Mouse (Mus musculus): ENCODE results near the gene Zxdc. TPM values are rescaled to one million over a fixed set of nuclear protein-coding genes. Genes with fewer than 3 reads are reported as not detected.

The Zxdc gene
- total and polyA plus RNA-seq, 2 experiments from 2014 or later = 6.9 to 46.3 TPM

DNA sequence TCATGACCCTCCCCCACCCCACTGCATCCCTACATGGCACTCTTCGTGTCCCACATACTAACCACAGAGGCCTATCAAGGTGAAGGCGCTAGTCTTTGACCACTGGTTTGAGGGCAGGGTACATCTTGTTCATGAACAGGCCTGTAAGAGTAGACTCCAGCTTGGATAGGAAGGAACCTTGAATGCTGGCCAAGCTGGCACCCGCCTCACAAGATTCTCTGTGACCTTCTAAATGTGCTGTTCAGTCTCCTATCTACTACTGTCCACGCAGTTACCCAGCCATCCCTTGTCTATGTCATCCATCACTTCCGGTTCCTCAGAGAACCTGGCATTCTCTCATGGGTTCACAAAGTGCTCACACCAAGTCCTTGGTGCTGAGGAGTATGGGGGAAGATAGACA lies 6.0 kb upstream of the Zxdc start:
- WGBS = 88% methylated on average over 5 of the region's 5 CpGs
- no peak for ATAC-seq (ENCODE audit: low FRiP score)
- TF ChIP-seq CTCF (IDR thresholded peaks at IDR 0.05) = no peak

DNA sequence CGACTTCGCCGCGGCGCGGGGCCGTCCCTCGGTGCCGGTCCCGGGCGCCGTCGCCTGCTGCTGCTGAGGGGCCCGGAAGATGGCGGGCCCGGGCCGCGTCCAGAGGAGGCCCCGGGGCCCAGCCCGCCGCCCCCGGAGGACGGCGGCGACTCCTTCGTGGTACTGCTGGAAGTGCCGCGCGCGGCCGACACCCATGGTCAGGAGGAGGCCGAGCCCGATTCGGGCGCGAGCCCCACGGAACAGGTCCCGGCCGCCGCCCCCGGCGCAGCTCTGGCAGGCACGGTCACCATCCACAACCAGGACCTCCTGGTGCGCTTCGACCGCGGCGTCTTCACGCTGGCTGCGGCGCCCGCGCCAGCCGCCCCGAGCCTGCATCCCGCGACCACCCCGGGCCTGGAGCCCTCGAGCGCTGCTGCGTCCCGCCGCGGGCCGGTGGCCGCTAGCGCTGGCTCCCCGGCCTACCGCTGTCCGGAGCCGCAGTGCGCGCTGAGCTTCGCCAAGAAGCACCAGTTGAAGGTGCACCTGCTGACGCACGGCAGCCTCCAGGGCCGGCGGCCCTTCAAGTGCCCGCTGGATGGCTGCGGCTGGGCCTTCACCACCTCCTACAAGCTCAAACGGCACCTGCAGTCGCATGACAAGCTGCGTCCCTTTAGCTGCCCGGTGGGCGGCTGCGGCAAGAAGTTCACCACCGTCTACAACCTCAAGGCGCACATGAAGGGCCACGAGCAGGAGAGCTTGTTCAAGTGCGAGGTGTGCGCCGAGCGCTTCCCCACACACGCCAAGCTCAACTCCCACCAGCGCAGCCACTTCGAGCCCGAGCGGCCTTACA lies 647 bp downstream of the Zxdc start:
- no peak for TF ChIP-seq CTCF (IDR thresholded peaks at IDR 0.05)
- H3K4me3 ChIP-seq (ENCODE audit: low read depth, low read length) = peak overlapping the region; percentile 91

More for the DNA sequence above, 6.0 kb upstream of the Zxdc start:
- H3K4me1 ChIP-seq (ENCODE audit: insufficient read depth, low read length) = no peaks in the 10 kb centered on the region
- H3K36me3 ChIP-seq (ENCODE audit: insufficient read depth, low read length) = no peaks in the 10 kb centered on the region
- no peaks in the 10 kb centered on the region for H3K27me3 ChIP-seq (ENCODE audit: insufficient read depth, low read length)
- H3K9ac ChIP-seq (replicated peaks; ENCODE audit: low read length, poor library complexity, severe bottlenecking) = no peak overlapping the region
- H3K4me3 ChIP-seq (ENCODE audit: low read depth, low read length) = no peak overlapping the region
- no peak overlapping the region for H3K27ac ChIP-seq (ENCODE audit: low read depth, low read length)
- no peak overlapping the region for H3K4me2 ChIP-seq (ENCODE audit: low read depth, low read length, poor library complexity, severe bottlenecking)
- no peaks in the 10 kb centered on the region for H3K9me3 ChIP-seq (ENCODE audit: low read length)
- DNase-seq (ENCODE audit: low spot score) = no peak

DNA sequence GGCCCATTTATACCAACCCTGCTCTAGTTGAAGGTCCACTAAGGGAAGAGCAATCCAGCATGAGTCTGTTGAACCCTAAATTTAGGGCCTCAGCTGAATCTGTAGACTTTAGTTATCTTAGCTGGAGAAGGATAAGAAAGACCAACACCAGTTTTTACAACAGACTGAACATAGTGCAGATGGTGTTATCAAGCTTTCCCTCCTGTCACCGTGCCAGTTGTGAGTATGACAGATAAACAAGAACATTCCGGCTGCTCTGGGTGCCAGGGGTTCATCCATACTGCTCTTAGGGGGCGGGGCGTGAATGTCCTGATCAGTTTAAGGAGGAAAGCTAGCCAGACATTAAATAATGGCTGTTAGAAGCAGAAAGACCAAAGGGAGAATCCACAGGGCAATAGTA lies 5.4 kb downstream of the Zxdc start:
- Histone ChIP-seq H3K9me3 (ENCODE audit: low read length) (no peaks in the 10 kb centered on the region), H3K27ac (ENCODE audit: low read depth, low read length) (no peak overlapping the region), H3K9ac (replicated peaks; ENCODE audit: low read length, poor library complexity, severe bottlenecking) (no peak overlapping the region), H3K27me3 (ENCODE audit: insufficient read depth, low read length) (no peaks in the 10 kb centered on the region), H3K4me2 (ENCODE audit: low read depth, low read length, poor library complexity, severe bottlenecking) (no peak overlapping the region), H3K4me3 (ENCODE audit: low read depth, low read length) (no peak overlapping the region), H3K36me3 (ENCODE audit: insufficient read depth, low read length) (peaks cover 50% of the 10 kb centered on the region), H3K4me1 (ENCODE audit: insufficient read depth, low read length) (peaks cover 5% of the 10 kb centered on the region)
- TF ChIP-seq CTCF (IDR thresholded peaks at IDR 0.05) = no peak
- WGBS = 96% methylated on average over 4 of the region's 4 CpGs
- ATAC-seq (ENCODE audit: low FRiP score) = no peak
- no peak for DNase-seq (ENCODE audit: low spot score)

More for the DNA sequence above, 647 bp downstream of the Zxdc start:
- peak overlapping the region; percentile 89 for H3K27ac ChIP-seq (ENCODE audit: low read depth, low read length)
- peak; percentile 78 for ATAC-seq (ENCODE audit: low FRiP score)
- H3K36me3 ChIP-seq (ENCODE audit: insufficient read depth, low read length) = peaks cover 17% of the 10 kb centered on the region
- 2% methylated on average over 81 of the region's 98 CpGs for WGBS
- no peaks in the 10 kb centered on the region for H3K9me3 ChIP-seq (ENCODE audit: low read length)
- H3K4me2 ChIP-seq (ENCODE audit: low read depth, low read length, poor library complexity, severe bottlenecking) = peak overlapping the region; percentile 77
- H3K9ac ChIP-seq (replicated peaks; ENCODE audit: low read length, poor library complexity, severe bottlenecking) = peak overlapping the region; percentile 88
- no peaks in the 10 kb centered on the region for H3K27me3 ChIP-seq (ENCODE audit: insufficient read depth, low read length)
- H3K4me1 ChIP-seq (ENCODE audit: insufficient read depth, low read length) = peaks cover 5% of the 10 kb centered on the region
- peak; percentile 23 for DNase-seq (ENCODE audit: low spot score)

DNA sequence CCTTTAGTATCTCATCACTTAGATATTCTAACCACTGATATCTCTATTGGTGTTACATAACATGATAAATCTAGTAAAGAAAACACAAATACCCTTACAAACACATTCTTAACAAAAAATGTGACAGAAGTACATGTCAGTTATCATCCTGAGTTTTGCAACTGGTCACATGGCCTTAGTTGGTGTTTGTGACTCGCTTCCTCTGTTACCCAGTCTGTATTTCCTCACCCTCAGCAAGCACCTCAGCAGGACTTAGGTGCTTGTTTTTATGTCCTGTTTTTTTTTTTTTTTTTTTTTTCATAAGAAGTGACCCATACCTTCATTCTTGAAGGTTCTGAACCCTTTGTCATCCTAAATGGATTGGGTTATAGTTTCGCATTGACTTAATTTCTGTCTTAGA lies 8.4 kb downstream of the Zxdc start:
- DNase-seq (ENCODE audit: low spot score) (no peak), ATAC-seq (ENCODE audit: low FRiP score) (no peak)
- Histone ChIP-seq H3K27ac (ENCODE audit: low read depth, low read length) (no peak overlapping the region), H3K9me3 (ENCODE audit: low read length) (no peaks in the 10 kb centered on the region), H3K27me3 (ENCODE audit: insufficient read depth, low read length) (no peaks in the 10 kb centered on the region), H3K9ac (replicated peaks; ENCODE audit: low read length, poor library complexity, severe bottlenecking) (no peak overlapping the region), H3K4me2 (ENCODE audit: low read depth, low read length, poor library complexity, severe bottlenecking) (no peak overlapping the region), H3K36me3 (ENCODE audit: insufficient read depth, low read length) (peaks cover 78% of the 10 kb centered on the region), H3K4me3 (ENCODE audit: low read depth, low read length) (no peak overlapping the region), H3K4me1 (ENCODE audit: insufficient read depth, low read length) (no peaks in the 10 kb centered on the region)
- 95% methylated on average over 2 of the region's 2 CpGs for WGBS
- TF ChIP-seq CTCF (IDR thresholded peaks at IDR 0.05) = no peak

DNA sequence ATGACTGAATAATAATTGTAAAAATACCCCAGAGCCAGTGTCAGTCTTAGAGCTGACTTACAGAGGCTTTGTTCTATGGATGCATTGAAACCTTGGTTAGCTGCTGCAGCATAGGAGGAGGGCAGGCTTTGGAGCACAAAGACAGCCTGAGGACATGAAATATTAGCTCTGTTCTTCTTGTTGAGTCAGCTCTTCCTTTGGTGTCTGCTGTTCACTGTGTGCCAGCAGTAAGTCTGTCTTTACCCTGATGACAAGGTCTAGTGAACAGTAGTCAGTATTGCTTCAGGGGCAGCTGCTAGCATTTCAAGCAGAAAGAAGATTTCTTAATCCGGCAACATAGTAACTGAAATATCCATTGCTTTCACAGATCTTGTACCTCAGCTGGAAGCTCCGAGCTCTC lies 12.2 kb downstream of the Zxdc start:
- ATAC-seq (ENCODE audit: low FRiP score) (peak; percentile 44; the same call in 1 of the 2 replicates), DNase-seq (ENCODE audit: low spot score) (no peak)
- Histone ChIP-seq H3K27me3 (ENCODE audit: insufficient read depth, low read length) (no peaks in the 10 kb centered on the region), H3K4me3 (ENCODE audit: low read depth, low read length) (no peak overlapping the region), H3K9me3 (ENCODE audit: low read length) (no peaks in the 10 kb centered on the region), H3K27ac (ENCODE audit: low read depth, low read length) (no peak overlapping the region), H3K9ac (replicated peaks; ENCODE audit: low read length, poor library complexity, severe bottlenecking) (no peak overlapping the region), H3K36me3 (ENCODE audit: insufficient read depth, low read length) (peaks cover 74% of the 10 kb centered on the region), H3K4me2 (ENCODE audit: low read depth, low read length, poor library complexity, severe bottlenecking) (no peak overlapping the region), H3K4me1 (ENCODE audit: insufficient read depth, low read length) (no peaks in the 10 kb centered on the region)
- WGBS = 82% methylated on average over 2 of the region's 2 CpGs
- no peak for TF ChIP-seq CTCF (IDR thresholded peaks at IDR 0.05)

DNA sequence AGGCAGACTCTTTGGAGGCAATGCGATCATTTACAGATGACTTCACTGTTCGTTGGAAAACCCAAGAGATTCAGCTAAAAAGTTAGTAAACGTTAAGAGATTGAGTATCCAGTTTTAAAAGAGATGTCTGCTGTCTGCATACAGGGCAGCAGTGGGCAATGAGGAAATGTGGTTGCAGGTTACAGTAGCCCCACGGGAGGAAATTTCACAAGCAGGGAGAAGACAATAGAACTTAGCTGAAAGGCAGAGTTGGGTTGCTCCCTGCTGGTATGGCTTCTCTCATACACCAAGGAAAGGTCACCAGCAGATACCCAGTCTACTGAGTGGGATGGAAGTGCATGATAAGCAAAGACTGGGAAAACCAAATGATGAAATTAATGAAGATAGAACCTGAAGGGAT lies 21.3 kb downstream of the Zxdc start:
- Histone ChIP-seq H3K27ac (ENCODE audit: low read depth, low read length) (no peak overlapping the region), H3K27me3 (ENCODE audit: insufficient read depth, low read length) (no peaks in the 10 kb centered on the region), H3K4me3 (ENCODE audit: low read depth, low read length) (no peak overlapping the region), H3K9ac (replicated peaks; ENCODE audit: low read length, poor library complexity, severe bottlenecking) (no peak overlapping the region), H3K4me1 (ENCODE audit: insufficient read depth, low read length) (no peaks in the 10 kb centered on the region), H3K9me3 (ENCODE audit: low read length) (no peaks in the 10 kb centered on the region), H3K4me2 (ENCODE audit: low read depth, low read length, poor library complexity, severe bottlenecking) (no peak overlapping the region), H3K36me3 (ENCODE audit: insufficient read depth, low read length) (peaks cover 45% of the 10 kb centered on the region)
- WGBS = 88% methylated on average over 4 of the region's 4 CpGs
- no peak for TF ChIP-seq CTCF (IDR thresholded peaks at IDR 0.05)
- DNase-seq (ENCODE audit: low spot score) (no peak), ATAC-seq (ENCODE audit: low FRiP score) (no peak)
